Mouse (Mus musculus): ENCODE measurements around the gene Plaa. TPM values are rescaled to one million over a fixed set of nuclear protein-coding genes. Genes with fewer than 3 reads are reported as not detected.
A peak's percentile ranks its signal among the peaks of the same experiment; 100 is the strongest.

Gene Plaa
- polyA plus RNA-seq, 1 experiment from 2014 or later, result 90.1 TPM

- Histone ChIP-seq H3K9me3 (no peaks in the 10 kb centered on the region), H3K4me3 (peak overlapping the region; percentile 96; the same call in 1 of the 2 replicates), H3K27me3 (no peaks in the 10 kb centered on the region), H3K36me3 (no peaks in the 10 kb centered on the region), H3K4me1 (peaks cover 17% of the 10 kb centered on the region), H3K27ac (no peak overlapping the region), H3K4me2 (replicated peaks) (peak overlapping the region; percentile 68), H3K9ac (no peak overlapping the region)
- no peak for ATAC-seq (ENCODE audit: insufficient number of reproducible peaks, insufficient read depth, low FRiP score, low TSS enrichment)
- 83% methylated on average over 4 of the region's 4 CpGs for WGBS
Observed at GRCm38 (mm10) chr4:94601395-94601794, 1.6 kb downstream of the Plaa start.

- Histone ChIP-seq H3K27me3 (no peaks in the 10 kb centered on the region), H3K4me2 (replicated peaks) (no peak overlapping the region), H3K4me1 (no peaks in the 10 kb centered on the region), H3K4me3 (no peak overlapping the region), H3K9me3 (no peaks in the 10 kb centered on the region), H3K36me3 (no peaks in the 10 kb centered on the region), H3K27ac (no peak overlapping the region), H3K9ac (no peak overlapping the region)
- no peak for ATAC-seq (ENCODE audit: insufficient number of reproducible peaks, insufficient read depth, low FRiP score, low TSS enrichment)
Observed at GRCm38 (mm10) chr4:94592709-94593108, 10.3 kb downstream of the Plaa start.

DNA sequence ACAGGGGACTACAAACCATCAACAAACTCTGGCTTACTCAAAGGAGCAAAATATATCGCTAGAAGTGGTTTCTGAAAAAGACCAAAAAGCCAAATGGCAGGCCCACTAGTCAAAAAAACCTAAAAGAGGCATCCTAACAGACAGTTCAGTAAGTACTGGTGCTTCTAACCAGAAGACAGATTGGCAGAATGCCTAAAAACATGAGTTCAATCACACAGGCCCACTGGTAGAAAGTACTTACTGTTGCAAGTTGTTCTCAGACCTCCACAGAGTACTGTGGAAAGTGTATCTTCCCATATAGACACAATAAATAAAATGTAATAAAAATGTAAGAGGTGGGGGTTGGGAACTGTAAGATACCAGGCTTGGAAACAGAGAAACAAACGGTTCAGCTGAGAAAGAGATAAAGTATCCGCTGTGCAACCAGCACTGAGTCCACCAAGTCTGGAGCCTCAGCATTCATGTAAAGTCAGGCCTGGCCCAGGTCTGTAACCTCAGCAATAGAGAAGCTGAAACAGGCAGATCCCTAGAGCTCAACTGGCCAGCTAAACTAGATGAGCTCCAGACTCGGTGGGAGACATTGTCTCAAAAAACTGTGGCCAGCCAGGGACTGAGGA, 11.2 kb downstream of the Plaa start:
- H3K4me3 ChIP-seq, result no peak overlapping the region
- H3K4me2 ChIP-seq (replicated peaks), result no peak overlapping the region
- no peaks in the 10 kb centered on the region for H3K27me3 ChIP-seq
- H3K9ac ChIP-seq, result no peak overlapping the region
- no peak overlapping the region for H3K27ac ChIP-seq
- no peaks in the 10 kb centered on the region for H3K9me3 ChIP-seq
- no peak for ATAC-seq (ENCODE audit: insufficient number of reproducible peaks, insufficient read depth, low FRiP score, low TSS enrichment)
- 92% methylated on average over 4 of the region's 4 CpGs for WGBS
- no peaks in the 10 kb centered on the region for H3K4me1 ChIP-seq
- H3K36me3 ChIP-seq, result no peaks in the 10 kb centered on the region

DNA sequence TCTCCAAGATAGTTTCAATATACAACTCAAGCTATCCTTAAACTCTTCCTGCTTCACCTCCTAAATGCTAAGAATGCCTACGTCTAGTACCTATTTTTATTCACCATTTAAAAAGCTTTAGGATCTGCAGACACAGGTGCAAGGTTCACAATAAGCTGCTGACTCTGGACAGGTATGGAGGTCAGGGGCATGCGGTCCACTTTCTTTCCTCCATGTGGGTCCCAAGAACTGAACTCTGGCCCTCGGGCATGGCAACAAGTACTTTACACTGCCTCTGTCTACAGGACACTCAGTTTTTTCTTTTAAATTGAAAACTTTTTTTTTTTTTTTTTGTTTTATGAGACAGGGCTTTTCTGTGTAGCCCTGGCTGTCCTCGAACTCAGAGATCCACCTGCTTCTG, 30.4 kb downstream of the Plaa start:
- peaks cover 34% of the 10 kb centered on the region for H3K36me3 ChIP-seq
- no peak overlapping the region for H3K4me2 ChIP-seq (replicated peaks)
- H3K4me1 ChIP-seq, result no peaks in the 10 kb centered on the region
- no peak overlapping the region for H3K4me3 ChIP-seq
- H3K27ac ChIP-seq, result no peak overlapping the region
- no peaks in the 10 kb centered on the region for H3K9me3 ChIP-seq
- WGBS, result 92% methylated on average over 4 of the region's 4 CpGs
- no peaks in the 10 kb centered on the region for H3K27me3 ChIP-seq
- no peak for ATAC-seq (ENCODE audit: insufficient number of reproducible peaks, insufficient read depth, low FRiP score, low TSS enrichment)
- no peak overlapping the region for H3K9ac ChIP-seq

DNA sequence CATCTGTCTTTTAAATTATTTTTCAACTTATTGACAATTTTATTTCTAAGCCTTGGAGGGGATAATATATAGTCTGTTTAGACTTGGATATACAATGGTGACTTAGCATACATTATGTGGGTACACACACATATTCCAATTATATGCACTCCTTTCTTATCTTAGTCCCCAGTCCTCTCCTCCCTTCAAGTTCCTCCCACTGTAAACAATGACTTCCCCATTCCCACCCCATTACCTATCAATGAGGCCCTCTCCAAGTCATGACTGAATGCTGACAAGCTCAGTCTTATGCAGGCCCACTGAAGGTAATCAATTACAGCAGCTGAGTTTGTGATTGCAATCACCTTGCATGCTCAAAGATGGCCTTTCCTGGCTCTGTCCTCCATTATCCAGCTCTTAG, 38.7 kb downstream of the Plaa start:
- H3K4me3 ChIP-seq, result no peak overlapping the region
- no peak for ATAC-seq (ENCODE audit: insufficient number of reproducible peaks, insufficient read depth, low FRiP score, low TSS enrichment)
- no peaks in the 10 kb centered on the region for H3K9me3 ChIP-seq
- no peak overlapping the region for H3K27ac ChIP-seq
- 0 out of 2 replicates have a peak, but pooled peaks cover 6% of the 10 kb centered on the region for H3K36me3 ChIP-seq
- no peak overlapping the region for H3K4me2 ChIP-seq (replicated peaks)
- no peaks in the 10 kb centered on the region for H3K4me1 ChIP-seq
- no peak overlapping the region for H3K9ac ChIP-seq
- no peaks in the 10 kb centered on the region for H3K27me3 ChIP-seq

GRCm38 (mm10) chr4:94561954-94562648, 40.9 kb downstream of the Plaa start:
- no peaks in the 10 kb centered on the region for H3K9me3 ChIP-seq
- H3K36me3 ChIP-seq, result no peaks in the 10 kb centered on the region
- WGBS, result 74% methylated on average over 7 of the region's 7 CpGs
- H3K4me2 ChIP-seq (replicated peaks), result no peak overlapping the region
- ATAC-seq (ENCODE audit: insufficient number of reproducible peaks, insufficient read depth, low FRiP score, low TSS enrichment), result no peak
- H3K27ac ChIP-seq, result no peak overlapping the region
- H3K27me3 ChIP-seq, result no peaks in the 10 kb centered on the region
- no peak overlapping the region for H3K4me3 ChIP-seq
- H3K4me1 ChIP-seq, result no peaks in the 10 kb centered on the region
- no peak overlapping the region for H3K9ac ChIP-seq

DNA sequence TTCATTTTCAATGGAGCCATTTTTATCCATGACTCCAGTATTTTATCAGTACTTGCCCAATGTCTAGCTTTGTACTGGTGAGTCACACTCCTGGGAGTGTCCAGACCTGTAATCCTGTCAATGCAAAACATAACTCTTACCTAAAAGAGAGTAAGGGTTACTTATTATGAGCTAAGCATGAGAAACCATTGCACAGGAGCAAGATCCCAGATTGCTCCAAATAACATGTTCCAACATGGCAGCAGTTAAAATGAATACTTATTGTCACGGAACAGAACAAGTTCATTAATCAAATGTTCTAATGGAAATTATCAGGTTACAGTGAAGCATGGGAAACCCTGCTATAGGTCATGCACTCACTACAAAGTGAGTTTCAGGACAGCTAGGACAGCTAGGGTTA, 42.7 kb downstream of the Plaa start:
- Histone ChIP-seq H3K9me3 (no peaks in the 10 kb centered on the region), H3K4me2 (replicated peaks) (no peak overlapping the region), H3K36me3 (no peaks in the 10 kb centered on the region), H3K27ac (no peak overlapping the region), H3K27me3 (no peaks in the 10 kb centered on the region), H3K9ac (no peak overlapping the region), H3K4me3 (no peak overlapping the region), H3K4me1 (peaks cover 6% of the 10 kb centered on the region; the same call in 1 of the 2 replicates)
- ATAC-seq (ENCODE audit: insufficient number of reproducible peaks, insufficient read depth, low FRiP score, low TSS enrichment), result no peak
- WGBS, result 83% methylated on average over 1 of the region's 1 CpGs

DNA sequence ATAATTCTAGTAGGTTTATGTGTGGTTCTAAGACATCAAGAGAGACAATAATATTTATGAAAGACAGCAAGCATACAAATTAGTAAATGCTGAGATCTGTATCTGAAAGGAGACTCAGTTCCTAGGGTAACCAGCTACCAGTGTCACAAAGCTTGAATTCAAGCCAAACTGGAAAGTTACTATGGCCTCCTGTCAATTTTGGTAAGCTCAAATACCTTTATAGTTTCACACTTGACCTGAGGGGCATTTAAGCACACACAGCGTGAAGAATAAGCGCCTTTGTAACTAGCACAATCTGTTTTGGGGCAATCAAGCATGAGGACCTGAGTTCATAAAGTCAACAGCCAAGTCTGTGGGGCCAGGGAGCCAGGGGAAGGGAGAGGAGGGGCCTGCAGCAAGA, 43.8 kb downstream of the Plaa start:
- H3K27ac ChIP-seq, result no peak overlapping the region
- no peaks in the 10 kb centered on the region for H3K36me3 ChIP-seq
- no peaks in the 10 kb centered on the region for H3K9me3 ChIP-seq
- 60% methylated on average over 2 of the region's 2 CpGs for WGBS
- H3K4me1 ChIP-seq, result peaks cover 10% of the 10 kb centered on the region; the same call in 1 of the 2 replicates
- ATAC-seq (ENCODE audit: insufficient number of reproducible peaks, insufficient read depth, low FRiP score, low TSS enrichment), result no peak
- H3K4me2 ChIP-seq (replicated peaks), result no peak overlapping the region
- no peak overlapping the region for H3K4me3 ChIP-seq
- H3K9ac ChIP-seq, result no peak overlapping the region
- H3K27me3 ChIP-seq, result no peaks in the 10 kb centered on the region

DNA sequence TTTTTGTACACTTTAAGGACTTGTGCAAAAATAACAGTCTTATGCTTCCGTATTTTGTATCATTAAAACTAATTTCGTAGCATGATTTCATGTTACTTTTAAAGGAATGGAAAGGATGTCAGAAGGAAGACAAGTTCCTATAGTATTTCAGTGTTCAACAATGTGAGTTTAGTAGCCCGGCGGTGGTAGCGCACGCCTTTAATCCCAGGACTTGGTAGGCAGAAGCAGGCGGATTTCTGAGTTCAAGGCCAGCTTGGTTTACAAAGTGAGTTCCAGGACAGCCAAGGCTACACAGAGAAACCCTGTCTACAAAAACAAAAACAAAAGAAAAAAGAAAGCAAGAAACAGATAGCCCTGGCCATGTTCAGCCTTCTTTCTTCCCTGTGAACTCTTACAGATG, 45.9 kb downstream of the Plaa start:
- no peak overlapping the region for H3K4me3 ChIP-seq
- no peaks in the 10 kb centered on the region for H3K36me3 ChIP-seq
- no peaks in the 10 kb centered on the region for H3K27me3 ChIP-seq
- no peaks in the 10 kb centered on the region for H3K9me3 ChIP-seq
- H3K4me2 ChIP-seq (replicated peaks), result no peak overlapping the region
- H3K27ac ChIP-seq, result no peak overlapping the region
- H3K9ac ChIP-seq, result no peak overlapping the region
- H3K4me1 ChIP-seq, result peaks cover 10% of the 10 kb centered on the region; the same call in 1 of the 2 replicates
- WGBS, result 74% methylated on average over 7 of the region's 7 CpGs
- no peak for ATAC-seq (ENCODE audit: insufficient number of reproducible peaks, insufficient read depth, low FRiP score, low TSS enrichment)

- H3K36me3 ChIP-seq, result no peaks in the 10 kb centered on the region
- H3K9me3 ChIP-seq, result no peaks in the 10 kb centered on the region
- H3K9ac ChIP-seq, result peak within 1 kb of the TSS; percentile 82
- peak within 1 kb of the TSS; percentile 66 for H3K4me2 ChIP-seq (replicated peaks)
- peak within 1 kb of the TSS; percentile 80 for H3K27ac ChIP-seq
- H3K4me3 ChIP-seq, result peak within 1 kb of the TSS; percentile 92
- peaks cover 10% of the 10 kb centered on the region; the same call in 1 of the 2 replicates for H3K4me1 ChIP-seq
- H3K27me3 ChIP-seq, result no peaks in the 10 kb centered on the region
- peak; percentile 93 for ATAC-seq (ENCODE audit: insufficient number of reproducible peaks, insufficient read depth, low FRiP score, low TSS enrichment)
- WGBS, result 1% methylated on average over 71 of the region's 83 CpGs
Observed at GRCm38 (mm10) chr4:94556265-94557054, 46.6 kb downstream of the Plaa start, which contains the start of the genes Gm10306 and Caap1. Gm10306 (plus strand) TSS chr4:94556546. Caap1 (minus strand) TSS chr4:94556796.

- no peaks in the 10 kb centered on the region for H3K27me3 ChIP-seq
- H3K36me3 ChIP-seq, result no peaks in the 10 kb centered on the region
- H3K9me3 ChIP-seq, result no peaks in the 10 kb centered on the region
- H3K4me3 ChIP-seq, result no peak overlapping the region
- no peak overlapping the region for H3K27ac ChIP-seq
- no peak for ATAC-seq (ENCODE audit: insufficient number of reproducible peaks, insufficient read depth, low FRiP score, low TSS enrichment)
- H3K4me1 ChIP-seq, result peaks cover 10% of the 10 kb centered on the region; the same call in 1 of the 2 replicates
- WGBS, result 93% methylated on average over 5 of the region's 5 CpGs
- H3K9ac ChIP-seq, result no peak overlapping the region
- peak overlapping the region; percentile 66 for H3K4me2 ChIP-seq (replicated peaks)
Observed at GRCm38 (mm10) chr4:94554955-94555494, 48.0 kb downstream of the Plaa start.
